Mouse (Mus musculus): ENCODE data around the gene Defb11. TPM values are rescaled to one million over a fixed set of nuclear protein-coding genes. Genes with fewer than 3 reads are reported as not detected.
"Not testable (repeated sequence)": the region's sequence is repeated elsewhere in the genome, so short reads cannot be mapped to it uniquely, and the experiment has no call there.

Defb11 gene
- total RNA-seq (2012; rRNA removed) (not detected in 2 replicates), total RNA-seq (2014; rRNA removed) (not detected in 2 replicates), polyA plus RNA-seq (2012; ENCODE audit: insufficient read length, low read depth) (not detected in 2 replicates)

GRCm38 (mm10) chr8:21906290-21906689 is at the start of gene Defb11:
TSS of gene Defb11 (minus strand) at chr8:21906412.
- dilution Hi-C loops (cut with MboI; ENCODE audit: extremely low pct_ligation_motif_present, extremely low pct_unique_long_range_greater_than_20kb, low sequenced_read_pairs); H3K9me3 ChIP-seq (replicated peaks; ENCODE audit: low read length); in situ Hi-C loops (cut with MboI; ENCODE audit: low pct_ligation_motif_present, low pct_unique_long_range_greater_than_20kb, low sequenced_read_pairs); H3K27ac ChIP-seq (ENCODE audit: insufficient read depth, low read depth); H3K36me3 ChIP-seq (replicated peaks in 1 of 2; ENCODE audit: control insufficient read depth in 1 of 2, insufficient read depth in 1 of 2, low read length in 1 of 2); H3K4me2 ChIP-seq (ENCODE audit: insufficient read depth, low read depth, poor library complexity, severe bottlenecking); H3K4me1 ChIP-seq (ENCODE audit: control insufficient read depth in 1 of 2, insufficient read depth in 2 of 2); DNase-seq (ENCODE audit: extremely low read depth); H3K79me2 ChIP-seq (replicated peaks; ENCODE audit: control insufficient read depth, extremely low read depth, insufficient read depth, poor library complexity, severe bottlenecking); H3K9ac ChIP-seq (ENCODE audit: insufficient read depth, low read depth); H3K4me3 ChIP-seq (replicated peaks in 1 of 3; ENCODE audit: low read depth in 2 of 3, low read length in 2 of 3, poor library complexity in 1 of 3): not testable (repeated sequence)
- H3K27me3 ChIP-seq (replicated peaks): peaks cover 39% of the 10 kb centered on the region

DNA sequence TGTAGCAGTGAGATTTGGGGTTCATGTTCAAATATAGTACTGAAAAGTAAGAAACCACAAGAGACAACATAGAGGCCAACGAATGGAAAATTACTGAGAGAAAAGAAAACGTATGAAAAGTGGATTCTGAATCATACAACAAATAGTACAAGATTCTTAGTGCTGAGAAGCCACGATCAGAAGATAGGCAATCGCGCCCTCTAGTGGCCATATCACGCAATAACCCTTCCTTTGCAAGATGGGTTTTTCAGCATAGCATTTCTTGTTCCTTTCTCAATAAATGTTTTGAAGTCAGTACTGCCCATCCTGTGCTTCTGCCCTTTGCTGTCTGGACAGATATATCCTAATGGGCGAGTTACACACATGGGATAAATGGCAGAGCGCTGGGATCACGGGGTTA is 49.1 kb upstream of the Defb11 start:
- no peaks in the 10 kb centered on the region for H3K79me2 ChIP-seq (replicated peaks; ENCODE audit: control insufficient read depth, extremely low read depth, insufficient read depth, poor library complexity, severe bottlenecking)
- in situ Hi-C loops (cut with MboI; ENCODE audit: low pct_ligation_motif_present, low pct_unique_long_range_greater_than_20kb, low sequenced_read_pairs) (loop anchor here (25.0 kb wide), 1 partner anchor 193 kb away; no protein-coding TSS in a partner anchor), dilution Hi-C loops (cut with MboI; ENCODE audit: extremely low pct_ligation_motif_present, extremely low pct_unique_long_range_greater_than_20kb, low sequenced_read_pairs) (no loop called here)
- no peaks in the 10 kb centered on the region for H3K36me3 ChIP-seq (replicated peaks in 1 of 2; ENCODE audit: control insufficient read depth in 1 of 2, insufficient read depth in 1 of 2, low read length in 1 of 2)
- no peak overlapping the region for H3K27ac ChIP-seq (ENCODE audit: insufficient read depth, low read depth)
- H3K4me2 ChIP-seq (ENCODE audit: insufficient read depth, low read depth, poor library complexity, severe bottlenecking): no peak overlapping the region
- H3K27me3 ChIP-seq (replicated peaks): peaks cover 39% of the 10 kb centered on the region
- DNase-seq (ENCODE audit: extremely low read depth): peak; percentile 54
- no peak overlapping the region for H3K4me3 ChIP-seq (replicated peaks in 1 of 3; ENCODE audit: low read depth in 2 of 3, low read length in 2 of 3, poor library complexity in 1 of 3)
- H3K9ac ChIP-seq (ENCODE audit: insufficient read depth, low read depth): no peak overlapping the region
- no peaks in the 10 kb centered on the region for H3K9me3 ChIP-seq (replicated peaks; ENCODE audit: low read length)
- H3K4me1 ChIP-seq (ENCODE audit: control insufficient read depth in 1 of 2, insufficient read depth in 2 of 2): no peaks in the 10 kb centered on the region
- TF ChIP-seq CTCF (conservative IDR thresholded peaks at IDR 0.05 in 1 of 2, IDR thresholded peaks at IDR 0.05 in 1 of 2; ENCODE audit: low read depth in 2 of 2, low read length in 2 of 2) (peak; percentile 80 to 92), RAD21 (IDR thresholded peaks at IDR 0.05; ENCODE audit: low read depth, low read length) (peak; percentile 84), SMC3 (IDR thresholded peaks at IDR 0.05; ENCODE audit: low read depth, low read length) (peak; percentile 78), JUN (IDR thresholded peaks at IDR 0.05; ENCODE audit: insufficient read depth, low read depth, low read length) (no peak)

GRCm38 (mm10) chr8:21947311-21948017 is 41.3 kb upstream of the Defb11 start:
- H3K9ac ChIP-seq (ENCODE audit: insufficient read depth, low read depth): no peak overlapping the region
- dilution Hi-C loops (cut with MboI; ENCODE audit: extremely low pct_ligation_motif_present, extremely low pct_unique_long_range_greater_than_20kb, low sequenced_read_pairs): no loop called here
- H3K9me3 ChIP-seq (replicated peaks; ENCODE audit: low read length): no peaks in the 10 kb centered on the region
- H3K4me2 ChIP-seq (ENCODE audit: insufficient read depth, low read depth, poor library complexity, severe bottlenecking): no peak overlapping the region
- H3K36me3 ChIP-seq (replicated peaks in 1 of 2; ENCODE audit: control insufficient read depth in 1 of 2, insufficient read depth in 1 of 2, low read length in 1 of 2): no peaks in the 10 kb centered on the region
- H3K27me3 ChIP-seq (replicated peaks): peaks cover 60% of the 10 kb centered on the region
- DNase-seq (ENCODE audit: extremely low read depth): no peak
- H3K4me3 ChIP-seq (replicated peaks in 1 of 3; ENCODE audit: low read depth in 2 of 3, low read length in 2 of 3, poor library complexity in 1 of 3): no peak overlapping the region
- no peaks in the 10 kb centered on the region for H3K4me1 ChIP-seq (ENCODE audit: control insufficient read depth in 1 of 2, insufficient read depth in 2 of 2)
- no peaks in the 10 kb centered on the region for H3K79me2 ChIP-seq (replicated peaks; ENCODE audit: control insufficient read depth, extremely low read depth, insufficient read depth, poor library complexity, severe bottlenecking)
- TF ChIP-seq MEF2A (IDR thresholded peaks at IDR 0.05; ENCODE audit: borderline replicate concordance, low read depth, low read length) (no peak), ZC3H11A (IDR thresholded peaks at IDR 0.05; ENCODE audit: low read depth, low read length) (no peak), MAFK (IDR thresholded peaks at IDR 0.05; ENCODE audit: insufficient replicate concordance, low read length) (no peak), TBP (conservative IDR thresholded peaks at IDR 0.05; ENCODE audit: low read depth, low read length) (no peak), ELF1 (IDR thresholded peaks at IDR 0.05; ENCODE audit: low read depth, low read length) (no peak), ZNF384 (IDR thresholded peaks at IDR 0.05; ENCODE audit: low read depth, low read length) (no peak), ETS1 (conservative IDR thresholded peaks at IDR 0.05; ENCODE audit: low read depth, low read length) (no peak), ZKSCAN1 (IDR thresholded peaks at IDR 0.05; ENCODE audit: borderline replicate concordance, low read depth, low read length) (no peak), SMC3 (IDR thresholded peaks at IDR 0.05; ENCODE audit: low read depth, low read length) (no peak), USF1 (IDR thresholded peaks at IDR 0.05; ENCODE audit: low read depth, low read length) (no peak), NRF1 (IDR thresholded peaks at IDR 0.05; ENCODE audit: low read depth, low read length) (no peak), UBTF (IDR thresholded peaks at IDR 0.05; ENCODE audit: low read depth, low read length) (no peak), IRF4 (IDR thresholded peaks at IDR 0.05; ENCODE audit: low read depth, low read length) (no peak), MYC (IDR thresholded peaks at IDR 0.05; ENCODE audit: low read depth, low read length) (no peak), MAX (IDR thresholded peaks at IDR 0.05; ENCODE audit: low read length) (no peak), MXI1 (IDR thresholded peaks at IDR 0.05; ENCODE audit: low read depth, low read length) (no peak)
- in situ Hi-C loops (cut with MboI; ENCODE audit: low pct_ligation_motif_present, low pct_unique_long_range_greater_than_20kb, low sequenced_read_pairs): no loop called here
- H3K27ac ChIP-seq (ENCODE audit: insufficient read depth, low read depth): no peak overlapping the region
